10 mouse cellular contexts compared by ENCODE assay signal in the genomic region with DNA sequence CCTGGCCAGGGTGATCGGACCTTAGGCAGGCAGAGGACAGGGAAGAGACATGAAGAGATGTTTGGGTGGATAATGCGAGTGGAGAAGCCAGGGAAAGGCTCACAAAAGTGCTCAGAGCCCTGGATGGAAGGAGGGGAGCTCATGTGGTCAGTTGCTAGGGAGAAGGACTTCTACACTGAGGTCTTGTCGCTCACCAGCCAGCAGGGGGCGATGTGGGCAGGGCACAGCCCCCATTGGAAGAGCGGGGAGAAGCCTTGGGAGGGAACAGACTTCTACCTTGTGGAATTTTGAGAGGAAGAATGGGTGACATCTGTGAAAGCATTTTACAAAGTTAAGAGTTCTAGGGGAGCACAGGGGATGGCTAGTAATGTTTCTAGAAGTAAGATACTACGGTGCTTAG. TPM values are rescaled to one million over a fixed set of nuclear protein-coding genes. Genes with fewer than 3 reads are reported as not detected.
A peak's percentile ranks its signal among the peaks of the same experiment; 100 is the strongest.
DNase-seq lines count a peak whose midpoint lies in the region; ATAC-seq and TF ChIP-seq lines count a peak whose summit lies in the region.
"Had no signal": no experiment of that assay in that cellular context is flagged by ENCODE, and none has a peak within 500 bp of the region (broad histone marks: within the 10 kb centered on the region; RNA-seq: fewer than 3 reads in every experiment).

No protein-coding gene starts in this region.

- 65% methylated on average over 6 of the region's 6 CpGs for WGBS in lung, adult 2 months
- WGBS in bone marrow, adult 2 months = 66% methylated on average over 6 of the region's 6 CpGs

- no peaks in the 10 kb centered on the region for H3K36me3 ChIP-seq in splenic B cell, adult 2 months (ENCODE audit: control insufficient read depth, insufficient read depth, low read length, poor library complexity, severe bottlenecking)

- peak; percentile 50 to 74 for DNase-seq in cerebellum, postnatal 25 days
- DNase-seq in cerebellum, adult 11-12 months = no peak
- no peak for DNase-seq in lung, adult 2 months
- no peak for DNase-seq in lung, adult 18-20 months
- DNase-seq in splenic B cell, adult 2 months (ENCODE audit: low read depth, low spot score) = peak; percentile 52
- DNase-seq in kidney, postnatal 25 days = no peak
- DNase-seq: right cerebral cortex, postnatal 25 days had no signal

- H3K4me3 ChIP-seq in lung, adult 2 months (replicated peaks; ENCODE audit: extremely low read depth, low read depth, low read length) = no peak overlapping the region
- no peak overlapping the region for H3K4me3 ChIP-seq in bone marrow, adult 2 months (replicated peaks; ENCODE audit: control insufficient read depth, low read depth, low read length)
- H3K4me3 ChIP-seq: megakaryocyte, embryonic 14.5 days had no signal

- H3K27ac ChIP-seq in bone marrow, adult 2 months (ENCODE audit: control insufficient read depth, insufficient read depth, low read depth, low read length, poor library complexity) = no peak overlapping the region

- peak; percentile 61 for TF ChIP-seq CTCF in lung, adult 2 months (IDR thresholded peaks at IDR 0.05; ENCODE audit: insufficient read depth, low read length)
- TF ChIP-seq CTCF in bone marrow, adult 2 months (IDR thresholded peaks at IDR 0.05; ENCODE audit: control insufficient read depth, insufficient read depth, low read length) = peak; percentile 82

- ATAC-seq in monocyte, adult 5-6 weeks (replicated peaks; ENCODE audit: insufficient number of reproducible peaks, low FRiP score, low TSS enrichment, poor library complexity, severe bottlenecking) = no peak

- no peaks in the 10 kb centered on the region for H3K27me3 ChIP-seq in splenic B cell, adult 2 months (ENCODE audit: control insufficient read depth, insufficient read depth, low read length, poor library complexity, severe bottlenecking)

- no peak for TF ChIP-seq POLR2A in lung, adult 2 months (IDR thresholded peaks at IDR 0.05; ENCODE audit: borderline replicate concordance, extremely low read depth, low read depth, low read length)
- no peak for TF ChIP-seq POLR2A in bone marrow, adult 2 months (IDR thresholded peaks at IDR 0.05; ENCODE audit: borderline replicate concordance, control insufficient read depth, low read depth, low read length)

- no peaks in the 10 kb centered on the region for H3K4me1 ChIP-seq in lung, adult 2 months (ENCODE audit: control insufficient read depth, insufficient read depth, low read length)
- H3K4me1 ChIP-seq in bone marrow, adult 2 months (ENCODE audit: control insufficient read depth, insufficient read depth, low read length) = no peaks in the 10 kb centered on the region; the same call in 1 of the 2 replicates

RNA-seq across cellular contexts. Expression of a gene that starts 18.1 kb away (rescaled TPM):
- 138 and 143 TPM in 2 replicates for polyA plus RNA-seq in lung, adult 2 months (2012; rRNA removed)
- polyA plus RNA-seq in bone marrow, adult 2 months (2011; ENCODE audit: insufficient read depth, insufficient read length, low replicate concordance, missing spikeins) = 0.95 and 1.2 TPM in 2 replicates
- 0.10 to 0.58 TPM (median 0.21 TPM) in 3 replicates for total RNA-seq in monocyte, adult 5-6 weeks (2017)

Comparison
In these comparisons a context has a peak if more than half of its experiments do, and no peak if none do; other contexts are left out.
1. DNase-seq: peak in cerebellum, postnatal 25 days (2 of 2) and splenic B cell, adult 2 months (single experiment); none in cerebellum, adult 11-12 months (single experiment), lung, adult 2 months (single experiment), lung, adult 18-20 months (0 of 2) and kidney, postnatal 25 days (0 of 2).
2. RNA of a gene that starts 18.1 kb away (polyA plus RNA-seq): 138 to 143 TPM in lung, adult 2 months; 0.95 to 1.2 TPM in bone marrow, adult 2 months; every median in the first group is over 10 times any median in the second.